Mouse (Mus musculus): ENCODE data around the gene Rbms1.
"Not testable (repeated sequence)": the region's sequence is repeated elsewhere in the genome, so short reads cannot be mapped to it uniquely, and the experiment has no call there.

Rbms1 gene

DNA sequence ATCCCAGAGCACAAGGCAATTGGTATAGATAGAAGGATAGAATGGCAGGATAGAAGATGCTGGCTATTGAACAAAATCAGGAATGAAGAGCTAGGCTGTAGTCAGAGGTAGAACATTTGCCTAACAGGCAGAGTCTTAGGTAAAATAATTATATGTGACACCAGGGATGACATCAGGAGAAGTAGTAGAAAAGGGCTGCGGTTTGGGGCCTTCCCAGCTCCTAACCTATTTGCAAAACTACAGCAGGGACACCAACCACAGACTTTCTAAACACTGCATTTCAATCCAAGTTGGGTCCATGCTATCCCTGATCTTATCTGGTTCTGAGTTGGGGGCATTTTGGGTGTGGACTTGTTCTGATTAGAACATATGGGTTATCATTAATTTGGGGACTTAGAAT, 118.7 kb downstream of the Rbms1 start:
- DNase-seq, result no peak

DNA sequence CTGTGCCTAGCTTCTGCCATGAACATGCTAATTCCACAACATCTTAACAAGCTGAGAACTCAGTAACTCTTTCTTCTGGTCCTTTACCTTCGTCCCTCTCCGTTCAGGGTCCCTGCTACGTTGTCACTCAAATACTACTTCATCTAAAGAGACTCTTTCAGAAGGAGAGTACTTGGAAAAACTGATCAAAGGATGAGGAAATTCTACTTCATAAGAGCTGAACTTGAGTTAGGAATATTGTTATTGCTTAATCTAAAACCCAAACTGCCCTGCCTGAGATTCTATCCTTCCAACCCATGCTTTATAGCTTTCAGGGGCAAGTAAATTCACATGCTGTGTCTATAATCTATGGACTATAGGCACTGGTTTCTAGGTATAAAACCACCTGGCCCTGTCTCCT, 119.4 kb downstream of the Rbms1 start:
- no peak for DNase-seq

DNA sequence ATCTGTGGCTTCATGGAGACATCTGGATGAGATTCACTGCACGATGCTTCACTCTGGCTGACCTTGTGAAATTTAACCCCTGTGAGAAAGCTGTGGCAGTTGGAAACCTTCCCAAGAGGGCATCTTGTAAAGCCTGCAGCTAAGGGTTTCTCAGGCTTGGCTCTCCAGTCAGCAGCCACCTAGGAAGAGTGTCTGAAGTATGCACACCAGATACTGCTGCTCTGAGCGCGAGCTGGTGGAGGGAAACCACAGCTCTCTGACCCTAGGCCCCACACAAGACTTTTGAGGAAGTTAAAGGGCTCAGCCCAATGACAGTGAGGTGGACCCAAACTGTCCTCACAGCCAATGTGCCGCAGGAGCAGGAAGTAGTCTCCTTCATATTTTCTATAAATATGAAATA, 120.0 kb downstream of the Rbms1 start:
- no peak for DNase-seq

DNA sequence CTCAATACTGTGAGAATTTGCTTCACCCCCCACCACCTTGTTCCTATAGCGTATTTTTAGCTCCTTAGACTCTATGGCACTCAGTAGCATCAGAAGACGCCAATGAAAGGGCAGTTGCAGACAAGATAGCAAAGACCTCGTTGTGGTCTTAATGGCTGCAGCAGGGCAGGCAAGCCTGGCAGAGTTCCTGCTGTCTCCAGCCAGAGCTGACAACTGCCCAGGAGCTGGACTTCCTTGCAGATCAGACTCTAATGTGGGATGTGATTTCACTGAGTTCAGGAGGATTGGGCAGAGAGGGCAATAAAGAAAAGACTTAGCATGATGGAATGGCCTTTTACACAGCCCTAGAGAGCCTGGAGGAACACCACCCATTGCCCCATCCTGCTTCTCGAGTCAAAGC, 122.1 kb downstream of the Rbms1 start:
- no peak for DNase-seq

DNA sequence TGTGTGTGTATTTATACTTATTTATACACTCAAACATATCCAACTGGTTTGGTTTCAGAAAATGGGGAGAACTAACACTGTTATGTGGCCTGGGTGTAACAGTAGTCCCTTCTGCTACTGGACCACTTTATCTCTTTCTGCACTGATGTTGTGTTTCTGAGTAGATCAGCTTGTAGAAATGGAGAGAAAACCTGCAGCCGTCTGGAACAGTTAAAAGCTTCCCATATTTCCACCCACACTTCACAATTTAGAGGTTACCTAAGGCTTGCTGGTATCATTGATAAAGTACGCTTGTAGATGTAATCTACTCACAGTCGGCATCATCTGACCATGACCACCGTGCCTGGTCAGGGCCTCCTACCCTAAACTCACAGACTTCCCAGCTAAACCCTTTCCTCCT, 123.5 kb downstream of the Rbms1 start:
- no peak for DNase-seq

DNA sequence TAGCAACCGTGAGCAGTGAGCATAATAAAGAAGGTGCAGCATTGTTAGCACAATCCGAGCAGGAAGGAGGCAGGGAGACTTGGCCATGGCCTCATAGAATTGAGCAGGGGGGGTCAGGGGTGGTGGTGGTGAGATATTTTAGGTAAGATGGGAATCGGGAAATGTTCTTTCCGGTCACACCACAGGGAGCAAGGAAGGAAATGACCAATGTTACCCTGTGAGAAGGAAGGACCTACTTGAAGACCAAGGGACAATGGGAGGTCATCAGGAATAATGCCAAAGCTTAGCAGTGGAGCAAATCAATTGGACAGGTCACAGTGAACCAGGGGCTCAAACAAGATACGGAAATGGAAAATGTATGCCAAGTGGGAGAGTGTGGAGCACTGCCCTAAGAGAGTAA, 124.1 kb downstream of the Rbms1 start:
- DNase-seq, result no peak

DNA sequence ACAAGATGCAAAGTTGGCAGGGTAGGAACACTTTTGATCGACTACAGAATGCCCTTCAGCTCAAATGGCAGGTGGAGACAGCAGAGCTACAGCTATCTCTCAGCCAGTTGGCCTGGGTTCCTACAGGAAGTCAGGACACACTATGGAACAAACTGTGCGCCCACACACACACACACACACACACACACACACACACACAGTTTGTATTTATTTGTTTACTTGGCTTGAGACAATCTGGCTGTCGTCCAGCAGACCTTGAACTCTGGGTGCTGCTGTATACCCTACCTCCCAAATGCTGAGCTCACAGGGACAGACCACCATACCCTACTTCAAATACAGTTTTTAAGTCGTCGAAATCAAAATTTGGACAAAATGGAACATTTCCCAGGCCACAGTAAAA, 125.4 kb downstream of the Rbms1 start:
- no peak for DNase-seq

DNA sequence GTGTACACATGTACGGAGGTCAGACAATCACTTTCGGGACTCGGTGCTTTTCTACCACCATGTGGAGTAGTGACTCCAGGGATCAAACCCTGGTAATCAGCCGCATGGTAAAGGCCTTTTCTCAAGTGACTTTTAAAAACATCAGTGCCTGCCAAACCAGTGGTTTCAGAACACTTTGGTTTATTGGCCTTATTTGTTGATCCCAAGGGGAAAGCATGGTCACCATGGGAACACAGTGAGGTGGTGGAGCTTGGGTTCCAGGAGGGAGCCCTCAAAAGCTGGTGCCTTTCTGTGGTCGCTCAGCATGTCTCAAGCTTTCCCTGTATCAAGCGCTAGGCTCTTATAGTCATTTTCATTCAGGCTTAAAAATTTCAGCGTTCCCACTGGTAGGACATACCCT, 126.8 kb downstream of the Rbms1 start:
- DNase-seq, result no peak

DNA sequence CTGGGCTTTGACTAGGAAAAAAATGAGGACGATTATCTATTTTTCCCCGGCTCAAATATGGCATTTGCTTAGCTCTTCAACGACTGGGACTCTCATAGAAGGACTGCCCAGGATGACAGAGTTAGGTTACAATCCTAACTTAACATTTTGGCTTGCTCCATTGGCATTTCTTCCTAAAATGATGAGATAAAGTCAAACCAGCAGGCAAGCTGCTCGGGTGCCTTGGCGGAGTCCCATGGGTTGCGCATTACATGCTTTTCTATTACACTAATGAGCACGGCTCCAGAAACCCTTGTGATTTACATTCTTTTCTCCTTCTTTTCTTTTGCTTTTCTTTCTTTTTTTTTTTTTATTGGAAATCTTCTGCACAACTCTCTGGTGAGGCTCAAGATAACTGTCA, 128.7 kb downstream of the Rbms1 start:
- DNase-seq, result no peak

DNA sequence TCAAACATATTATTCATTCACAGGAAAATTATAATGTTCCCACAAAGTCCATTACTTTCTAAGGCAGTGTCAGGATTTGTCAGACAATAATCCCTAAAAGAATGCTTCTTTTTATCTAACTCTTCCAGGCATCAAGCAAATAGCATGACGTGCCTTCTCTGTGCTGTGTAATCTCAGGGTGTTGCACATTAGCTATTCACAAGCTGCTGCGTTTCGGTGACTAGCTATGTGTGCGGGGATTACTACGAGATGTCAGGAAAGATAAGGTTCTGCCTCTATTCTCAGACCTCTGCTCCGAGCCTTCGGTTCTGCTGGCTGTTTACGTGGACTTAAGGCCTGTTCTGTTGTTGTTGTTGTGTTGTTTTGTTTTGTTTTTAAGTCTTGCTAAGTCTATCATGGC, 130.7 kb downstream of the Rbms1 start:
- DNase-seq, result no peak

DNA sequence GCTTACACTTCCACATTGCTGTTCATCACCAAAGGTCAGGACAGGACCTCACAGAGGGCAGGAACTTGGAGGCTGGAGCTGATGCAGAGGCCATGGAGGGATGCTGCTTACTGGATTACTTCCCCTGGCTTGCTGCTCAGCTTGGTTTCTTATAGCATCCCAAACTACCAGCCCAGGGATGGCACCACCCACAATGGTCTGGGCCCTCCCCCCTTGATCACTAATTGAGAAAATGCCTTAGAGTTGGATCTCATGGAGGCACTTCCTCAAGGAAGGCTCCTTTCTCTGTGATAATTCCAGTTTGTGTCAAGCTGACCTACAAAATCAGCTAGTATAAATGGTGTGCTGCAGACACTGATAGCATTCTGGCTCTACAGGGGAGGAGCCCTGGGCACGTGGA, 132.5 kb downstream of the Rbms1 start:
- DNase-seq, result not testable (repeated sequence)

DNA sequence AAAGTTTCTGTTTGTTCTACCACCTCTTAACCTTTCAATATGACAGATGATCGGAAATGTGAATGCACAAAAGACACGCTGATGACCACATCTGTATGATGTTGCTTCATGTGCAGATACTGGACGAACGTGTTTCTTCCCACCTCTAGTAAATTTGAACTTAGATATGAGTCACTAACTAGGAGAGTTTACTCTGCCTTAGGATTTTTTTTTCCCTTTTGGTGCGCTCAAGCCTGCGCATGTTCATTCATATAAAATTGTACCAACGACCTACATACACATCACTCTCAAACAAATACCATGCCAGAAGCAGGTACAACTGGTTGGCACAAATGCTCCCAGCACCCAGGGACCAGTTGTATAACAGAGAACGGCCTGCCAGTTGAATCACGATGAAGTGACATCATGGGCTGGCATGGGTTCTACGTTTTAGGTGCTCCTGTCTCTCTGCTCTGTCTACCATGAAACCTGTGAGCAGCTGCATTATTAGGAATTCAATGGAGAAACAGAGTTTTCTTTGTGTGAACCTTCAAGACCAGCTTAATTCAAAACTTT, 134.0 kb downstream of the Rbms1 start:
- no peak for DNase-seq

DNA sequence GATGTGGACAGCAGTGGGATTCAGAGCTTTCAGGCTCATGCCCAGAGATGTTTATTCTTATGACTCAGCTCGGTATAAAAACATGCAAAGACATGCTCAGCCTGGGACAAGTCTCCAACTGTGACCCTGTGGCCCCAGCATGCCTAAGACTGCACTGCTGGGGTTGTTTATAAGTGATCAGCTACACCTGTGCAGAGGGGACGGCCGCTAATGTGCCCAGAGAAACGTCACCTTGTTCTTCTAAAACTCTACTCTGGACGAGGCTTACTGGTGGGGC, 135.9 kb downstream of the Rbms1 start:
- no peak for DNase-seq

DNA sequence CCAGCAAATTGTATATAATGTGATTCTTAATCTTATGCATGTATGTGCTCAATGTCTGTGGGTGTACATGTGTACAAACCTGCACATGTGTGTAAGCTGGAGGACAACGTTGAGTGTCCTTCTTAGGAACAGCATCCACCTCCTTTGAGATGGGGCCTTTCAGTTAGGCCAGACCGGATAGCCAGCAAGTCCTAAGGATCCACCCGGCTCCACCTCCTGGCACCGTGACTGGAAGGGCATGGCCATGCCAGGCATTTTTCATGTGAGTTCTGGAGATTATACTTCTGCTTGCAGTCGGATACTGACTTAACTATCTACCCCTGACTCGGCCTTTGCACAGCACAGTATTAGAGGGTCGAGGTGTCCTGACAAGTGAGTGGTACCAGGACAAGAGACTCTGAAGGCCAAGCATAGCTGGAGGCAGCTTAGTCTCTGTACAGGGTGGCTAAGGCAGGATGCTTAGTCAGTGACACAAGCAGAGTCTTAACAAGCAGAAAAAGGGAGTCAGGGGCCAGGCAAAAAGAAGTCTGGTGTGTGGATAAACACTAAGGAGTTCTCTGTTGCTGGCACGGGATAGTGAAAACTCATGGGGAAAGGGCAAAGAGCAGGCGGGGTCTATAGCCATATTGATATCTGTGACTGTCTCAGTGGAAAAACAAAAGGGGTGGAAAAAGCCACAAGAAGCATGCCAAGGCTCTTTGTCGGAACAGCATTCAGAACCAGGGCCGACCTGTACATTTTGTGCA, 136.4 kb downstream of the Rbms1 start:
- no peak for DNase-seq

DNA sequence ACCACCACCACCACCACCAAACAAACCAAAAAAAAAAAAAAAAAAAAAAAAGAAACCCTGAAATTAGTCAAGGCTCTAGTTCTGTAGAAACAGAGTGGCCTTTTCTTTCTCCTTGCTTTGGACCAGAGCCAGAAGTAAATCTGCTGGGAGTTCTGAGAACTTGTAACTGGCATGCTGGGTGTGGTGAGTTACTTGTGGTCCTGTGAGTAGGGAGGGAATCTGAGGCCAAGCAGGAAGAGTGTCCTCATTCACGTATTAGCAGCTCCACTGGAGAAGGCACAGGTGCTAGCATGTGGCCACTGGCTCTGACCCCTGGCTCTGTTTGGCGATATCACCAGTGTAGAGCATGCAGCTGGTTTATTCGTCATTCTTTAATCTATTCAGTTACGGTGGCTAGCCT, 137.3 kb downstream of the Rbms1 start:
- DNase-seq, result no peak

DNA sequence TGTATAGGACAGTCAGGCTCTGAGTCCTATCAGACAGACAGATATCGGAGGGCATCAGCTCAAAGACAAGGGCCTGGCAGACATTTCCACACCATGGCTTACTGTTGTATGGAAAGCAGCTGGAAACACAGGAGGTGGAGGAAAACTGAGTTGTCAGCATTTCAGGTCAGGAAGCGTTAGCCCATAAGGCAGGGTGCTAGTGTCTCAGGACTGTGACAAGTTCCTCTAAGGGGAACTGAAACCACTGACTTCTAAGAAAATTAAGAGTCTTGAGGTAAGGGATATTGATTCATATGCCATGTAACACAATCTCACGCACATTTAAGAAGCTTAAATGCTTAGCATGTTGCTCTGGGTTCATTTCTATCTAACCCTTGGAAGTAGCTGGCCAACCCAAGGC, 141.4 kb downstream of the Rbms1 start:
- DNase-seq, result no peak

DNA sequence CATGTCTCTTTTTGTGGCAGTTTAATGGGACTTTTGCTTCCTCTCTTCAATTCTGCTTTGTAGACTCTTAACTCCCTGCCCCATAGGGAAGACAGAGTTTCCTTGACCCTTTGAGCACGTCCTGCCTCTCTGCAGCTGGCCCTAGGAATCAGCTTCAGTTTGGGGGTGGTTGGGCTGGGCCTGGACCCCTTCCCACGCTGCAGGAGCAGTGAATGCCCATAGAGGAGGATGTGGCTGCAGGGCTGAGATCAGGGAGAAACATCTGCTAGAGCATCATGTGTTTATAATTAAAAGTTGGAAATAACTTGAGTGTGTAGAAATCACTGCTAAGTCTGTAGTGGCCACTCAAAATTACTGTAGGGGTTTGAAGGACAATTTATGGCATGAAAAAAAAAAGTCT, 144.4 kb downstream of the Rbms1 start:
- no peak for DNase-seq

DNA sequence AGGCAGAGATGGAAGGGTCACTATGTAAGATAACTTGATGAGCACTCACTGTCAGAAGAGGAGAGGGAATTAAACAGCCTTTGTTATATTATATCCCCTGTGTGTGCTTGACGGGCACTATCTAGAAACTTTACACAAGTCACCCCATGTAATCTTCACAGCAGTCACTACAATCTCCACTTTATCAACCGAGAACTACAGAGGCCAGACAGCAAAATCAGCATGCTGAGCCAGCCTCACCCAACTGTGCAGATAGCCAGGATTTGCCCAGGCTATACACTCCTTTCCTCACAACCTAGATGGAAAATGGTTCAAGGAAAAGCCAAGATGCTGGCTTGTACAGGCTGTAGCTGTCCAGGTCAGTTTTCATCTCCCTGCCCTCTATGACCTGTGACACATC, 146.7 kb downstream of the Rbms1 start:
- DNase-seq, result no peak

DNA sequence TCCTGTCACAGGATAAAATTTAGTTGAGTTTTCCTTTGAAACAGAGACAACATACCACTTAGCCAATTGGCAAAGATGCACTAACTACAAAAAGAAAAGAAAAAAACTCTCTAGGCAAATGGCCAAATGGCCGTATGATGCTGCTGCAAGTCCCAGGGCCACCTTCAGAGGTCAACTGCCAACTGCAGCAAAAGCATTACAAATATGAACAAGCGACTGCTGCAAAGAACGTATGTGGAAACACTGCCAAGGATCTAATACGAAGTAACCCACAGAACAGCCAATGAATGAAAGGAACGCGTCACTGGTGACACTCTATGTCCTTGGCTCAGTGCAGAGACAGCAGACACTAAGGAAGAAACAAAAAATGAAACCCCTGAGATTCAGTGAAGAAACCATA, 148.2 kb downstream of the Rbms1 start:
- no peak for DNase-seq

DNA sequence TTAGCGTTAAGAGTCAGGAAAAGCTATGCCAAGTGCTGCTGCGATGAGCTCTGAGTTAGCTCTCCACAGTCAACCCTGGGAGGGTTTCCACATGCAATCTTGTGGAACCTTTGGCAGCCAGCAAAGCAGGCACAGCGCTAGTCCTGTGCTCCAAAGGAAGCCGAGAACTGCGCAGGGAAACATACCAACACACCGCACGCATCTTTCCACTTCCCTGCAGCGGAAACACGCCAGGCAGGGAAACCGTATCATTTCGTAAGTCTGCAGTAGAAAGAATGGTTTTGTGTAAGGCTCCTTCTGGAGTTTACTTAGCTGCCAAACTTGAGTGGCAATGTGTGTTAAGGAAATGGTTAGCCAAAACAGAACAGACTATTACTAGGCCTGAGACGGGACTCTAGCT, 150.0 kb downstream of the Rbms1 start:
- no peak for DNase-seq

DNA sequence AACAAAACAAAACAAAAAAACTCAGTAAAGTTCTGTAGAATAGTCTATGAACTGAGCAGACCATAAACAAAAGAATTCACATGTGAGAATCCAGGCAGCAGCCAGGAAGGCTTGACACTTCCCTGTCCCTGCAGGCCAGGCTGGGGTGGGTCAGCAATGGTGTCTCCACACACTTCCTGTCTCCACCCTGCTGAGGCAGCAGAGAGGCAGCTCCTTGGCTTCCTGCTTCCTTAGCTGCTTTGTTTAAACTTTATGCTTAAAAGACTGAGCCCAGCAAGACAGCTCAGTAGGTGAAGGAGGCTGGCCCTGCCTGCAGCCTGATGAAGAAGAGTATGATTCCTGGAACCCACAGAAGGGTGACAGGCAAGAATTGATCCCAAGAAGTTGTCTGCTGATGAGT, 152.4 kb downstream of the Rbms1 start:
- DNase-seq, result no peak

DNA sequence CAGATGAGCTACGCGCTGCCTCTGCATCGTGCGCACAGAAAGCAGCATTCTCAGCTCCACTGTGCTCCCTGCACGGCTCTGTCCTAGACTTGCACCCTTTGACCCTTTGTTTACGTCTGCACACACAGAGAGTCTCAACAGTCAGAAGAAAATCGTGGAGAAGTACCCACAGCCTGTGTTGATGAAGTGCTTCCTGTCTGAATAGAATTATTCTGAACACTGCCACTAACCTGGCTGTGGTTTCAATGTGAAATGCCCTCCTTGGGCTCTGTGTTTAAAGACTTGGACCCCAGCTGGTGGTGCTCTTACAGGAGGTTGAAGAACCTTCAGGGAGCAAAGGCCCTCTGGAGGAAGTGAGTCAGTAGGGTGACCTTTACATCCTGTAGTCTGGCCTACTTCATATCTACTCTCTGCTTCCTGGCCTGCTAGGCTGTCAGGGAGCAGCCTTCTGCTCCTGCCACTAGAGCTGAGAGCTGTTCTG, 153.5 kb downstream of the Rbms1 start:
- no peak for DNase-seq

DNA sequence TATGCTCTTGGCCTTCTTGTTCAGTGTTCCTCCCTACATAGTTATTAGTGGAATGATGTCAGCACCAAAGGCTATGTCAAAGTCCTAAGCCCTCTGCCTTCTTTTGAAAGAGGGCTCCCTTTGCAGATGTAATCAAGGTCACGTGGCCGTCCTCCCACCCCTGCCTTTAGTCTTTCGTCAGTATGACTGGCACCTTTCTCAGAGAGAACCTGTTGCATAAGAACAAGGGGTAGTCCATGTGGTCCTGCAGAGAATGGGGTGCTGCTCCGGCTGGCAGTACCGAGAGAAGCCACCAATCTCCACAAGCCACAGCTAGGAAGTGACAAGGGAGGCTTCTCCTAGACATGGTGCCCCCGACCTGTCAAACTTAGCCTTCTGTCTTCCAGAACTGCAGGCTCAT, 154.2 kb downstream of the Rbms1 start:
- no peak for DNase-seq

DNA sequence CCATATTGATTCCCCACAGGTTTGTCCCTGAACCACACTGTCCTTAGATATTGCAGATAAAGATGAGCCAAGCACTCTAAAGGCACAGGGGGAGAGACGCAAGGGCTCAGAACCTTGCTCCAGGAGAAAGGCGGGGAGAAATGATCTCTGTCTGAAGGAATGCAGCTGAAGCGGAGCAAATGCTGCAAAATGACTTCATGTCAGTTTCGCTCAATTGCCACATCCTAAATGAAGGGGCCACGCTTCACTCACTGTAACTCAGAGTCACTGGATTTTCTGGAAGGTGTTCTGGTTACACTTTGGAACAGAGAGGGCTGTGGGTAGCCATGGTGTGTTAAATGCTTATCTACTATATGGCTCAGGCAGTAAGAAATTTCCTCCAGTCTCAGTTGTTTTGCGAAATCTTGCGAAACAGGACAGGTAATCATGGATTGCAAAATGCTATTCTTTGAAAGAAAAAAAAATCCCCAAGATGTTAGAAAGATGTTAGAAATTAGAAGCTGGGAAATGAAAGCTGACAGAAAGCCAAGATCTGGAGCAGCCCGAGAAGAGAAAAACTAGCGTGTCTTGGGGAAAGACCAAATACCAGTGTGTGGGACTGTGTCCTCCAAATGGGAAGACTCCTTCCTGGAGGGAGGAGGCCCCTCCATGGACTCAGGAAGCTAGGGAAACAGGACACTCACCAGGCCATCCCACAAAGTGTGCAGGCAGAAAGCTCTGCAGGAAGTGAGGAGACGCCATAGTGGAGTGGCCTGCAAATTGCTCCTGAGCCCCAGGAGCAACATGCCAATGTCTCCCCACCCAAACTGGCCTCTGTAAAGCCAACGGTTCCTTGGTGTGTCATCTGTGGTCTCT, 155.4 kb downstream of the Rbms1 start:
- no peak for DNase-seq

Measured in cerebellum, adult 8-10 months (tissue).